Mouse (Mus musculus) intestine, embryonic 15.5 days (tissue): ENCODE data around the gene Gm4064. TPM values are rescaled to one million over a fixed set of nuclear protein-coding genes. Genes with fewer than 3 reads are reported as not detected.
"Not testable (repeated sequence)": the region's sequence is repeated elsewhere in the genome, so short reads cannot be mapped to it uniquely, and the experiment has no call there.

Experiments used
- ATAC-seq: fragments of 200-750 bp; cut with Nextera tagmentation; 2 replicates; pipeline ENCODE4 v1.8.0; 2017; ENCODE audit warnings: moderate TSS enrichment, moderate library complexity
- H3K27ac ChIP-seq: fragments of 300-500 bp; sonication (generic); 2 replicates; pipeline ENCODE4 v1.5.1; 2015; ENCODE audit warnings: mild to moderate bottlenecking, inconsistent platforms
- H3K27me3 ChIP-seq: fragments of 300-500 bp; sonication (generic); replicated peaks from 2 replicates; pipeline ENCODE4 v1.6.1; 2015; ENCODE audit warnings: inconsistent platforms
- H3K36me3 ChIP-seq: fragments of 300-500 bp; sonication (generic); 2 replicates; pipeline ENCODE4 v1.6.1; 2015; ENCODE audit warnings: inconsistent platforms
- H3K4me1 ChIP-seq: fragments of 300-500 bp; sonication (generic); replicated peaks from 2 replicates; pipeline ENCODE4 v1.6.1; 2015; ENCODE audit warnings: inconsistent platforms
- H3K4me2 ChIP-seq: fragments of 300-500 bp; sonication (generic); replicated peaks from 2 replicates; pipeline ENCODE4 v1.6.1; 2015; ENCODE audit warnings: mild to moderate bottlenecking, inconsistent platforms
- H3K4me3 ChIP-seq: fragments of 300-500 bp; sonication (generic); replicated peaks from 2 replicates; pipeline ENCODE4 v1.5.1; 2015; ENCODE audit warnings: inconsistent platforms
- H3K9ac ChIP-seq: fragments of 300-500 bp; sonication (generic); 2 replicates; pipeline ENCODE4 v1.6.1; 2015; ENCODE audit warnings: inconsistent platforms
- H3K9me3 ChIP-seq: fragments of 300-500 bp; sonication (generic); 2 replicates; pipeline ENCODE4 v1.6.1; 2016; ENCODE audit warnings: inconsistent platforms
- WGBS: fragments of 180-500 bp; shearing (Covaris S2); methylation state at CpG from one replicate; pipeline ENCODE4 v1.1.7; 2015; 5-methylcytosine and 5-hydroxymethylcytosine counted together
- polyA plus RNA-seq: library from polyadenylated mRNA; unstranded; fragments of >200 nt; fragmentation: Nextera tagmentation; extraction: Ambion mirVana; gene quantifications from 2 replicates; pipeline ENCODE4 v1.2.1, GENCODE M21; 2015

The Gm4064 gene
- not detected in 2 replicates for polyA plus RNA-seq

- not testable (repeated sequence) for H3K9ac ChIP-seq, H3K4me3 ChIP-seq, H3K36me3 ChIP-seq, ATAC-seq, H3K27me3 ChIP-seq, H3K4me2 ChIP-seq, H3K4me1 ChIP-seq, H3K9me3 ChIP-seq, H3K27ac ChIP-seq
- no CpG with 5 or more reads among the region's 8 CpGs for WGBS
Observed at GRCm38 (mm10) chrY:2796105-2796504, at the start of gene Gm4064. Gm4064 (minus strand) TSS chrY:2796205.

GRCm38 (mm10) chrY:2830380-2830779 lies 34.4 kb upstream of the Gm4064 start, which contains the start of the genes Rbmy and Gm10256:
Rbmy (plus strand) TSS chrY:2830680.
Gm10256 (plus strand) TSS chrY:2830699.
- not testable (repeated sequence) for H3K27me3 ChIP-seq, H3K4me3 ChIP-seq, H3K27ac ChIP-seq, H3K4me1 ChIP-seq, ATAC-seq, H3K36me3 ChIP-seq, H3K9me3 ChIP-seq, H3K4me2 ChIP-seq, H3K9ac ChIP-seq
- no CpG with 5 or more reads among the region's 9 CpGs for WGBS

Other genes with a start within 250 kb of the Gm4064 start
- gene H2al2c, start 197.1 kb downstream of the Gm4064 start, polyA plus RNA-seq: not detected in 2 replicates
- gene Sry, start 132.5 kb downstream of the Gm4064 start, polyA plus RNA-seq: not detected in 2 replicates
- not detected in 2 replicates for gene H2al2b, start 75.5 kb downstream of the Gm4064 start, polyA plus RNA-seq
- not detected in 2 replicates for gene Rbmy, start 34.5 kb upstream of the Gm4064 start, polyA plus RNA-seq
- gene Gm10256, start 34.5 kb upstream of the Gm4064 start, polyA plus RNA-seq: not detected in 2 replicates
- gene Gm10352, start 104.8 kb upstream of the Gm4064 start, polyA plus RNA-seq: 0.09 and 0.30 TPM in 2 replicates
- gene Gm29289, start 136.4 kb upstream of the Gm4064 start, polyA plus RNA-seq: not detected in 2 replicates